Mouse (Mus musculus): ENCODE data around the gene Fn1.

Gene Fn1

DNA sequence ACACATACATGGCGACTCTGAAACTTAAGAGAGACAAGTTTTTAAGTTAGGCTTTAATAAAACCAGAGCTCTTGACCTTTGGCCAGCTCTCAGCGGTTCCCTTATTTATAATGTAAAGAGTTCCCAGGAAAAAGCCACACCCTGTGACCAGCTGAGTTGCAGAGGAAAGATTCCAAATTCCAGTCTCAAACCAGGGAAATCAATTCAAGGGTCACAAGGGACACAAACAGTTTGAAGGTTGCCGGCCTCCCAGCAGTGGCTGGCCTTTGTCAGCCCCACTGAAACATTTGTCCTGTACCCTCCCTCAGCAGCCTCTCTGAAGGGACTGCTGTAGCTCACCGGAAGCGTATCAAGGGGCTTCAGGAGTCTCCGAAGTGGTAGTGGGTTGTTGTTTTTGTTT, 2.3 kb downstream of the Fn1 start:
- DNase-seq (ENCODE audit: low read depth, low spot score) = no peak

DNA sequence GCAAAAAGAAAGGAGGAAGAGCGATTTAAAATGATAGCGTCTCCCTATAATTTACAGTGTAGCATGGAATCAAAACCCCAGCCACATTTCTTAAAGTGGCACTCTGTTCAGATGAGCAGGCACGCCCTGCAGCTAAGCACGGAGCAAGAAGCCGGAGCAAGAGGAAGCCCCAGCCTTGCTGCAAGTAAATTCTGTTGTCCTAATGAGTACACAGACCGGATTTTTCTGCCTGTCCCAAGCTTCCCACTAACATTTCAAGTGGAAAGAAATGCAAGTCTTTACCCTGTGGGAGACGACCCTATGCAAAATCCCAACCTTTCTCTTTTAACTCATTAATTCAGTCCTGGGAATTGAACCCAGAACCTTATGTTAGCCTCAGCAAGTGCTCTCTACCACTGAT, 4.8 kb downstream of the Fn1 start:
- DNase-seq (ENCODE audit: low read depth, low spot score) = no peak

- DNase-seq (ENCODE audit: low read depth, low spot score) = no peak
These were observed 6.2 kb downstream of the Fn1 start for GRCm38 (mm10) chr1:71646774-71647173.

- no peak for DNase-seq (ENCODE audit: low read depth, low spot score)
These were observed 7.0 kb downstream of the Fn1 start for GRCm38 (mm10) chr1:71645999-71646398.

DNA sequence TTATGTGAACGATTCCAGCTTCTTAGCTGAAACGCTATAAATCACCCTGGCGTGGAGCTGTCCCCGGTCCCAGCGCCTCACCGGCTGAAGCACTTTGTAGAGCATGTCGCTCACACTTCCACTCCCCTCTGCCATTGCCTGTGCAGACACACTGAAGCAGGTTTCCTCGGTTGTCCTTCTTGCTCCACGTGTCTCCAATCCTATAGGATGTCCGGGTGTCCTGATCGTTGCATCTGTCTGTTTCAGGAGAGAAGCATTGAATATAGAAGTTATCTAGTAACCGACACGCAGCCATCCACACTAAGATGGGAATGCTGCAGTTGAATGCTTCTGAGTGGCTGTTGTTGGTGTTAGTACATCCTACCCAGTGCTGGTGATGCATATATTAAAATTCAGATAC, 7.5 kb downstream of the Fn1 start:
- DNase-seq (ENCODE audit: low read depth, low spot score) = no peak

GRCm38 (mm10) chr1:71642794-71643193, 10.2 kb downstream of the Fn1 start:
- no peak for DNase-seq (ENCODE audit: low read depth, low spot score)

DNA sequence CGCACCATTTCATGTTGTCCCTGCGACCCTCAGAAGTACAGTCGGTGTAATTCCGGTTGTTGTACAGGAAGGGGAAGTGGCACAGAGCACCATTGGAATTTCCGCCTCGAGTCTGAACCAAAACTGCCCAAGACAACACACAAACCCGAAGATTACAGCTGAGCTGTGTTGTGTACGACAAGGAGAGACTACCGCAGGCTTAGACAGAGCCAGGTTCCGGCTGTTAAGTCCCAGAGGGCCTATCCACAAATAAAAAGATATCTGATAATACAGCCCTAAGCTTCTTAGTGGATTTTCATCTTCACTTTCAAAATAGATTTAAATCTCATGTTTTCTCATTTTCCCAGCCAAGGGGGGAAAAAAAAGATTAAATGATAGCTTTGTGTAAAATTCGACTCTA, 11.8 kb downstream of the Fn1 start:
- no peak for DNase-seq (ENCODE audit: low read depth, low spot score)

- no peak for DNase-seq (ENCODE audit: low read depth, low spot score)
These were observed 12.8 kb downstream of the Fn1 start for GRCm38 (mm10) chr1:71640157-71640556.

GRCm38 (mm10) chr1:71636665-71637064, 16.3 kb downstream of the Fn1 start:
- no peak for DNase-seq (ENCODE audit: low read depth, low spot score)

GRCm38 (mm10) chr1:71636116-71636515, 16.9 kb downstream of the Fn1 start:
- DNase-seq (ENCODE audit: low read depth, low spot score) = no peak

GRCm38 (mm10) chr1:71635101-71636014, 17.6 kb downstream of the Fn1 start:
- no peak for DNase-seq (ENCODE audit: low read depth, low spot score)

DNA sequence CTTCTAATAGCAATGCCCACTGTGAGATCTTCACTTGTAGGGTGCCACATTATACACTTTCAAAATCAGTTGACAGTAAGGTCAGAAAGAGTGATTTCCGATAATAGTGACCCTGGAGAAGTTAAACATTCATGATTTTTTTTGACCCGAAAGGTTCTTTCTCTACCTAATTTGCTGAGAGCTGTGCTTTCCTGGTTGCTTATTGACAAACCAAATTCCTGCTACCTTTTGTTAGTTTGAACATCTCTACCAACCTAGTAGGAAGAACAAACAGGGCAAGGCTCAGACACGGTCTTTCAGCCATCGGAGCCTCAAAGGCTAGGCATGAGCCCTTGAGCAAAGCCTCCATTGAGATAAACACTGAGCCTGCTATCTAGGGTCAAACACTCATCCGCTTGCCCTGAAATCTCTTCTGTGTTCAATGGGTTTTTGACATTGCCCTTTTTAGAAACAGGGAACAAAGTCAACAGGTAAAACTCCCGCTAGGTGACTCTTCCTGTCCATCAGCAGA, 18.5 kb downstream of the Fn1 start:
- no peak for DNase-seq (ENCODE audit: low read depth, low spot score)

GRCm38 (mm10) chr1:71632387-71632786, 20.6 kb downstream of the Fn1 start:
- no peak for DNase-seq (ENCODE audit: low read depth, low spot score)

DNA sequence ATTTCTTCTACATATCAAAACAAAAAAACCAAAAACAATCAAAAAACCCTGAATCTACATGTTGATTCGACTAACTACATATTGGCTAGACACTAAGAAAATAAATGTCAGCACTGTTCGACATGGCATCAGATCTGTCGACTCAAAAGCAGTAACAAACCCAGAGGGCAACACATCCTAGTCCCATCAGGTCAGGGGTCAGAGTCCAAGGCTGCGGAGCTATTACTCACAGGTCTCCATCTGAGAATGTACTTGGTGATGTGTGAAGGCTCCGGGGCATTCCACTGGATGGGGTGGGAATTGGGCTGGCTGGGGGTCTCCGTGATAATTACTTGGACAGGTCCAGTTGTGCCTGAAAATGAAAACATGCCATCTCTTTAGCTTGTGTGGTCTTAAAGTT, 21.2 kb downstream of the Fn1 start:
- no peak for DNase-seq (ENCODE audit: low read depth, low spot score)

GRCm38 (mm10) chr1:71630243-71630642, 22.8 kb downstream of the Fn1 start:
- DNase-seq (ENCODE audit: low read depth, low spot score) = no peak

- DNase-seq (ENCODE audit: low read depth, low spot score) = no peak
These were observed 29.4 kb downstream of the Fn1 start for GRCm38 (mm10) chr1:71623625-71624024.

DNA sequence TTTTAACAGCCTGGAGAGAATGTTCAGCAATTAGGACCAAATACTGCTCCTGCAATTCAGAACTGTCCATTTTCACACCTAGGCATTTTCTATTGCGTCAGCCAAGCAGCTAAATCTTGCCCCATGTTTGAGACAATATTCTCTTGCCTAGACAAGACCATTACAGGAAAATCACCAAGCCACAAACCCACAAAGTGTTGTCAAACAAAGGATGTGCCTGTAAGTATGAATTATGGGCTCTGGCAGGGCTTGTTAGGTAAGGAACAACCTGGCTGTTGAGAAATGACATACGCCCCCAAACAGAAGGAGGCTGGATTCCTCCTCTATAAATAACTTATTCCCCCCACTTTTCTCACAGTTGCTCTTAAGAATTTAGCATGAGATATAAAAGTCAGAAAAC, 31.5 kb downstream of the Fn1 start:
- no peak for DNase-seq (ENCODE audit: low read depth, low spot score)

GRCm38 (mm10) chr1:71614545-71615246, 38.3 kb downstream of the Fn1 start:
- no peak for DNase-seq (ENCODE audit: low read depth, low spot score)

DNA sequence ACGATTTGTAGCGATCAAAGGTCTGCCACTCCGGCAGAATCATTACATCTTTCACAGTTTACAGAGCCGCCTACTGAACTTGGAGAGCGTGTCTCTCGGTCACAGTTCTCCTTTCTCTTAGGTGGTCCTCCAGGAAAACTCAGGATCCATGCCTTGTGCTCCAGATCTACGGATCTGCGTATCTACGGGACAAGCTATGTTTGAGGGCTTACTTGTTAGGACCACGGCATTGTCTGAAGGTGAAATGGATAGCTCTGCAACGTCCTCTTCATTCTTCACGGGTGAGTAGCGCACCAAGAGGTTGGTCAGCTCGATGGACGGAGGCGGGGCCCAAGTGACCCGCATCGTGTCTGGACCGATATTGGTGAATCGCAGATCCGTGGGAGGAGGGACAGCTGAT, 40.7 kb downstream of the Fn1 start:
- DNase-seq (ENCODE audit: low read depth, low spot score) = no peak

- DNase-seq (ENCODE audit: low read depth, low spot score) = no peak
These were observed 43.1 kb downstream of the Fn1 start for GRCm38 (mm10) chr1:71609916-71610315.

DNA sequence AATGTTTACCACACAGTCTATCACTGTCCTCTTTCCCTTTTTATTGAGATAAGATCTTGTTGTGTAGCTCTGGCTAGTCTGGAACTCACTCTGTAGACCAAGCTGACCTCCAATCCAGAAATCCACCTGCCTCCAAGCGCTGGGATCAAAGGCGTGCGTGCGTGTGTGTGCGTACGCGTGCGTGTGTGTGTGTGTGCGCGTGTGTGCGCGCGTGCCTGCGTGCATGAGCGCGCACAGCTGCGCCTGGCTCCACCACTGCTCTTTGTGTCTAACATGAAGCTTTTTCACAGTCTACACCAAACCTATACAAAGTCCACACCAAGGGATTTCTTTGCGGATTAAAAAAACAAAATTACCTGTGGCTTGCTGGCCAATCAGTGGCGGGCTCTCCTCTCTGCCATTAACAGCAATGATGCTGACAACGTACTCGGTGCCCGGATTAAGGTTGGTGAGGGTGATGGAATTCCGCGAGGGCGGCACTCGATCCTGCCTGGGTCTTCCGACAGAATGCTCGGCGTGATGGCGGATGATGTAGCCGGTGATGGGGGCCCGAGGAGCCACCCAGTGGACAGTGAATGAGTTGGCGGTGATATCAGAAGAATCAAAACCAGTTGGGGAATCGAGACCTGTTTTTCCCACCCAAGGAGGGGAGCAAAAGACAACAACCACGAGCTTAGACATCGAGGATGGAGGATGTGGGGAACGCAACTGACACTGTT, 43.8 kb downstream of the Fn1 start:
- DNase-seq (ENCODE audit: low read depth, low spot score) = no peak

All from CD4-positive, CD25-positive, alpha-beta regulatory T cell, adult 2 months (primary cell).